Mouse (Mus musculus) megakaryocyte progenitor cell, adult 5-6 weeks (primary cell): ENCODE measurements around the gene Lmod2. TPM values are rescaled to one million over a fixed set of nuclear protein-coding genes. Genes with fewer than 3 reads are reported as not detected.

Experiments used
- ATAC-seq: replicated peaks from 2 replicates; pipeline ENCODE4 v1.8.0; 2016; ENCODE audit warnings: mild to moderate bottlenecking, moderate TSS enrichment, inconsistent platforms; ENCODE audit not compliant: poor library complexity
- total RNA-seq, 2 experiments: library from RNA; stranded (forward) in 1 of 2; stranded (reverse) in 1 of 2; fragments of 157-497, 149-512 nt in 1 of 2; fragments of 200-1000 nt in 1 of 2; gene quantifications; 2 replicates each; pipeline versions ENCODE4 v1.2.3 to v1.2.4; 2015 to 2017

Lmod2 gene
- total RNA-seq, 2 experiments from 2014 or later, result not detected

DNA sequence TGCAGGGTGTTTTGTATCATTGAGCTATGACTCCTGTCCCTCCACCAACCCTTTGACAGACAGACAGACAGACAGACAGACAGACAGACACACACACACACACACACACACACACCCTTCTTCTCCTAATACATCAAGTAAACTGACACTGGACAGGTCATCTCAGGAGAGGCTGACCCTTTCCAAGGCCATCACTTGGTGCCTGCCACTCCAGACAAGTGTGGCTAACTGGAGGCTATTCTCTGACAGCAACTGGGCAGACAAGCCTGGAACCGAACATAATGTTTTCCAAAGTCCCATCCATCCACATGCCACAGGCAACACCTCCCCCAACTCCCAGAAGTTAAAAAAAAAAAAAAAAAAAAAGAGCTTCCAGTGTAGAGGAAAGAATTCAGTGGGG is 4.1 kb downstream of the Lmod2 start:
- no peak for ATAC-seq

DNA sequence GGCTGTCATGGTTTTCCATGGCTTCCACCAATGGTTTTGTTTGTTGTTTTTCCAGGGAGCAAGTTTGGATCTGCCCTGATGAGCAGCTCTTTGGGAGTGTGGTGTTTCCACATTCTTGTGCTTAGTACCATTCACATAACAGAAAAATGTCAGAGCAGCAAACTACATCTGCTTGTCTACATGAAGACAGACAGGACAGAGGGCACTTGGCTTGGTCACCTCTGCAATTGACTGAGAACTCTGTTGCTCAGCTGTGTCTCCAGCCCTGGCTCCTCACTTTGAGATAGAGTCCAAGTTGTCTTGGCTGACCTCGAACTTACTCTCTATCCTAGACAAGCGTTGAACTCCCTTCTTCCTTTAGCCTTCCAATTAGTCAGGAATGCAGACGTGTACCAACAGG is 4.8 kb downstream of the Lmod2 start:
- no peak for ATAC-seq

DNA sequence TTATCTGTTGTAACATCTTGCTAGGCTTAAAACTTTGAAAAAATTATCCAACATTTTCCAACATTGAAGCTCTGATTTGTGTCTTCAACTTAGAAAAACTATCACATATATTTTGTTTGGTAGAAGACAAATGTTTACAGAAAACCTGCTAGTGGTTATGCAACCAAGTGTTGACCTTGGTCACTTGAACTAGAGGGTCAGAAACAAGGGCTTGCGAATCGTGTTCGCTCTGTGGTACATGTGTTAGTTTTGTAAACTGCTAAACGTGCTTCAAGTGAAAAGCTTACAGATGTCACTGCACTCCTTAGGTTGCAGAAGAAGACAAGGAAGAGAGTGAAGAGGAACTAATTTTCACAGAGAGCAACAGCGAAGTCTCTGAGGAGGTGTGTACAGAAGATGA is 5.4 kb downstream of the Lmod2 start:
- ATAC-seq, result no peak

DNA sequence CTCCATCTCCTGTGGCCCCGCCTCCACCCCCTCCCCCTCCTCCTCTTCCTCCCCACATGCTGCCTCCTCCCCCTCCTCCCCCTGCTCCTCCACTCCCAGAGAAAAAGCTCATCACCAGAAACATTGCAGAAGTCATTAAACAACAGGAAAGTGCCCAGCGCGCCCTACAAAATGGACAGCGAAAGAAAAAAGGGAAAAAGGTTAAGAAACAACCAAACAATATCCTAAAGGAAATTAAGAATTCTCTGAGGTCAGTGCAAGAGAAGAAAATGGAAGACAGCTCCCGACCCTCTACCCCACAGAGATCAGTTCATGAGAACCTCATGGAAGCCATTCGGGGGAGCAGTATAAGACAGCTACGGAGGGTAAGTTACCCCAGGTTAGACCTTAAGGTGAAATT is 6.7 kb downstream of the Lmod2 start:
- no peak for ATAC-seq

DNA sequence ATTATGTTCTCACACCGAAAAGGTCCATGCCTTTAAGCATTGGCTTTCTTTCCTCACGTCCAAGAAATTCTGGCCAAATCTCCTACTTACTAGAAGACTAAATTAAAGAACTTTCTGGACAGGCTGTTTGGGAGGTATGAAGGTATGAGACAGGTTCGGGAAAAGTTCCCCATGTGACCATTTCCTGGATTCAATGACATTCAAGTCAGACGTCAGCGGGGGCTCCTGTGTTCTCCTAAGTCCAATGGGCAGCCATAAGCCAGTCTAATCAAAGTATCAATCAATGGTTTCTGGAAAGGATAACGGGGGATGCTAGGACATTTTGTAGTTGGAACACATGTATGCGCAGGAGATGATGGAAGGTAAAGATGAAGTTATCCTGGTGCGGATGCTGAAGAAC is 8.1 kb downstream of the Lmod2 start:
- ATAC-seq, result no peak

DNA sequence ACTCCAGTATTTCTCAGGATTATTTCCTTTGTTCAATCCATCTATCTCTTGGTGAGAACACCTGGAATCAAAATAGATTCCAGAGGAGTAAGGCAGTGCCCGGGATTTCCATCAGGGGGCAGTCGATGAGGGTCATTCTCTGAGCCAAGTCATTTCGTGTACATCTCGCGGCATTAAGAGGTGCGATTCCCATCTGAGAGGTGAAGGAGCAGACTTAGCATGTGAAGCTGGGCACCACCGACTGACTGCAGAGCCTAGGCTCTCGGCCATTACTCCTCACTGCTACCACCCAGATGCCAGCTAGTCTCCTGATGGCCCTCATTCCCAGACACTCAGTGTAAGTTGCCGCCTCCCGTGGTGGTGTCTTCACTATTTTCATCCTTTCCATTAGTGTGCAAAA is 8.9 kb downstream of the Lmod2 start:
- no peak for ATAC-seq

DNA sequence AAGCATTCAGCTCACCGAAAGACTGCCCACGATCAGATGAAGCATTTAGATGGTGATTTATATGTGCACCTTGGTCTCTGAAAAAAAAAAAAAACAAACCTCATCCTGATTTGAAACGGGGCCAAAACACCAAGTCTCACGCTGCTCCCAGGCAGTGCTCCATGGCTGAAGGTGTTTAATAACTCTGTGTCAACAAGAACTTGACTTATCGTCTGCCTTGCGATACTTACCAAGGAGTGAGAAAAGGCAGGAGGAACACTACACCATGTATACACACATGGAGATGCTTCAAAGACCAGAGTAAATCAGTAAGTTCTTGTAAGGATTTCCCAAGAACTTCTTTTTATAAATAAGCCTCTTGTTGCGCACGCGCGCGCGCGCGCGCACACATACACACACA is 10.0 kb downstream of the Lmod2 start:
- no peak for ATAC-seq

DNA sequence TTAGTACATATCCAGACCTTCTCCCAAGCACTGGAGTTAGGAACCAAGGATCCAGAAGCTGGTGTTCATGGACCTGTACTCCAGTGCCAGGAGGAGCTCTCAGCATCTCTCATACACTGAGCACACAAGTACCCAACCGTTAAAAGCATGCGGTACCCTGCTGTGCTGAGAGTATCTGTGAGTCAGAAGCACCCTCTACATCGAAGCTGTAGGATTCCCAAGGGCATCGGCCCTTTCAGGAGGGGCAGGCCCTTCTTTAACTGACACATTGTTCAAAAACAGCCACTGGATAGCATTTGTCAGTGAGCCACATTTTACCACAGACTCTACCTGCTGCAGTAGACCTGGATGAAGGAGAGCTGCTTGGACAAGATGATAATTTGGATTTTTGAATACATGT is 10.6 kb downstream of the Lmod2 start:
- no peak for ATAC-seq

DNA sequence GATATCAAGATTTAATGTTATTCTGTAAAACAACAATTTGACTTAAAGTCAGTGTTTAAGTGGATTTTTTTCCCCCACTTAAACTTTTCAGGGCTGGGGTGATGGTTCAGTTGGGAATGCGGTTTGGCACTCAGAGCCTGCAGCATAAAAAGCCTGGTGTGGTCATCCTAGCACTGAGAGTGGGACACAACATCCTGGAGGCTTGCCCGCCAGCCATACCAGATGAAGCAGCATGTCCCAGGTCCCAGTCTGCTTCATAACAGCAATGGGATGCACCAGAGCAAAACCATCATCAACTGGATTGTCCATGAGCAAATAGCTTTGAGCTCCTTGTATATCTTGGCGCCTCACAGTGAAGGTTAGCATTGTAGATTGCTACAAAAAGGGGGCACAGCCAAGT is 11.1 kb downstream of the Lmod2 start:
- ATAC-seq, result no peak

DNA sequence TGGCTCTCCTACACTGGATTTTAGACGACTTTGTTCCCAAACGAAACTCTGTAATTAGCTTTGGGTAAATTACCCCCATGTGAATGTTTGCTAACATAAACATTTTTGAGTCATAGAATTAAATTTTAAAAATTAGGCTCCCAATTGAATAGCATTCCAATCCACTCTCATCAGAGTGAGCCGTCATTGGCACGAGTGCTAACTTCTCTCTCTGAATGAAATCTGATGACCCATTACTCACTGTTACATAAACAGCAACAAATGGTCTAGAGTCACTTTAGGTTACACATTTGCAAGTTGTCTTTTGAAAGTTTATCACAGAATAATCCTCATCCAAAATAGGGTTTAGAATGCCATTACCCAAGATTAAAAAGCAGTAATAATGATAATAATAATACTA is 12.0 kb downstream of the Lmod2 start:
- ATAC-seq, result no peak

DNA sequence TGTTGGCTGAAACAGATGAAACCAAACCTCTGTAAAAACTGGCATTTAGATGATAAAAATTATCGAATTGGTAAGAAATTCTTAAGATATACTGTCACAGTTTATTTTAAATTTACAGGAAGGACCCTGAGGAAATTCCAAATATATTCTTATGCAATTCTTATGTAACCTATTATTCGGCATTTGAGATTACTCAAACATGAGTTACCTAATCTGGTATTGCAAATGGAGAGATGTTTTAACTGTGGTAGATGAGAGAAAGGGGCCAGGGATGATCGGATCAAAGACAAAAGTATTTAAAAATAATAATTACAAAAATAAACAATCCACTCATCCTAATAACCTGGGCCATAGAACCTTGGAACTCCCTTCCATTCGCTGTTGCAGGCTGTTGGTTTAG is 12.8 kb downstream of the Lmod2 start:
- ATAC-seq, result peak; percentile 54; the same call in 1 of the 2 replicates

DNA sequence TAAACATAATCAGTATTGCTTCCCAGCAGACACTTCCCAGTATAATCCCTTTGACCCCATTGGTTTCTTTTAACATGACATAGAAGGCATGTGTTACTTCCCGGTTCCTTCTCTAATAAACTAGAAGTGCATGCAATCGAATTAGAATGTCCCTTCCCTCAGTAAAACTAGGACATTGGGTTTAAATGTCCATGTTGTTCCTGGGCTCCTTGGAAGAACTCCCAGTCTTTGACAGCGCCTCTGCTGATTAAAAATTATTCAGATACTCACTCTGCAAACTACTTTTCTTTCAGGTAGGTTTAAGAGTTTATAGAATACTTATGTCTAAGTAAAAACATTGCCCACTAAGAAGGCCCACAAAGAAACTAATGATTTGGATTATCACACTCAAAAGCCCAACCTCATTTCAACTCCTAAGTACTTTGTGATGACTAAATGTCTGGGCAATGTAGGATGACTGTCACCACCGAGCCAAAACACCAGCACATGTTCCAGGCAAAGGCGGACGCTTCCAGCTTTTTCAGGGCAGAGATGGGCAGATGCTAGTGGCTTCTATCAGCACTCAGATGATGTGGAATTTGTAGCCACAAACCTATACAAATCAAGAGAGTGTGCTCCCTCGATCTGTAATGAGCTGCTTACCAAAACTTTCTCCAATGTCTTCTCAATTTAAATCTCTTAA is 14.7 kb downstream of the Lmod2 start:
- ATAC-seq, result no peak

DNA sequence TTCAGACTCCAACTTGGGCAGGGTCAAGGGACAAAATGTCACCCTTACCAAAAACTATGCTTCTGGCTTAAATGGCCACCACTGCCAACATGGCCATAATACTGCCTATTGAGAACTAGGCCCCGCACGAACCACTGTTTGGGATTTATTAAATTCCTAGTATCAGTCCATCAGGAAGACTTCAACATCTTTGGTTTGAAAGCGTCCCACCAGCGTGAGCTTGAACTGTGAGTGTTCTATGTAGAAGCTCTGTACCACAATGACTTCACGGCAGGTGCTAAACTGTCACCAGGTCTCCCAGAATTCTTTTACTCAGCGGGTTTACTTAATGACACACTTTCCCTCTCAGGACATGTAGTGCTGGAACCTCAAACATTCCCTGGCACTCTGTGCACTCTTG is 15.8 kb downstream of the Lmod2 start:
- no peak for ATAC-seq

DNA sequence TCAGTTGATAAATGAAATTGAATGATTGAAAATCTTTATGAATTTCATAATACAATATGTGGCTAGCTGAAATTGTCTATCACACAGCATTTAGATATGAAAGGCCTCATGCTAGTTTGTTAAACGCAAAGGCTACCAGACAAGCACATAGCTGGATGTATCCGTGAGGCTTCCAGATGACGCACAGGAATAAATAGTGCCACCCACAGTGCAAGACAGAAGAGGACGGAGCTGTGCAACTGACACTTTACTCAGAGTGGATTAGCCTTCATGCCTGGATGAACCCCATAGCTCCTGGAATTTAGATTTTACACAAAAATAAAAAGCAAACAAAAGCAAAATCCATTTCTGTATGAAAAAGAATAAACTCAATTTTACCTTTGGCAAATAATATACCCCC is 16.4 kb downstream of the Lmod2 start:
- ATAC-seq, result no peak

DNA sequence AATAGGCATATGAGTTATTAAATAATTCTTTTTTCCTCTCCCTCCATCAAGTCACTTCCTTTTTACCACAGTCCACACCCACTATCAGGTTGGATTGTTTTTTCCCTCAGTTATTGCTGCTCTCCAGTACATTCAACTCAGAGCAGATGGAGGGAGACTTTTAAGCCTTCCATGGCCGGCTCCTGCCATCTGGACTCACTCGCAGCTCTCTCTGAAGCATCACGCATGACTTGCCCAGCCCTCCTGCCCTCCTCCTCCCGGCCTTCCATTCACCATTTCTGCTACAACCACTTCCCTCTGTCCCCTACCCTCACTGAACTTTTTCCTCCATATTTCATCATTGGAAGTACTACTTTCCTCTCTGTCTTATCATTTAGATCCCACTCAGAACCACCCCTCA is 19.2 kb downstream of the Lmod2 start:
- ATAC-seq, result no peak

DNA sequence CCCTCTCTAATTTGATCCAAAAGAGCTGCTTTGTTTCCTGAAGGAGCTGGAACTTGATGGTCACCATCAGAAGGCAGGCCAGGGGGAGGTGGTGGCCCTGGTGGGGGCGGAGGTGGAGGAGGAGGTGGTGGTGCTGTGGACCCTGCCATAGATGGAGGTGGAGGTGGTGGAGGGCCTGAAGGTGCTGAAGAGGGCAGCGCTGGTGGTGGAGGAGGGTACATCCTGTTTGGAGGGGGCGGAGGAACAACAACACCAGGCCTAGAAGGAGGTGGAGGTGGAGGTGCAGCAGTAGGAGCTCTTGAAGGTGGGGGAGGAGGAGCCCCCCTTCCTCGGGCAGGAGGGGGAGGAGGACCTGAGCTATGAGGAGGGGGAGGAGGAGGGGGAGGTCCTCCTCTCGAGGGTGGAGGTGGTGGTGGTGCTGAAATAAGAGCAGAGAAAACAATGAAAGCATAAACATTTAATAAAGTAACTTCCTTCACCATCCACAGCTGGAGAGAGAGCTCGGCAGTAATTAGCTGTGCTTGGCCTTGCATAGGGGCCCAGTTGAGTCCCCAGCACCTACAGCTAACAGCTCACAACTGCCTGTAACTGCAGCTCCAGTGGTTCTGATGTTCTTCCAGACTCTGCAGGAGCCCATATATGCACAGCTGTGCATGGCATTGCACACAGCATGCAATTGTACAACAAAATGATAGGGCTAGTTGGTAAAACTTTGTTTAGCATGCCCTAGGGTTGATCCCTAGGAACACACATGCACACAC is 21.9 kb downstream of the Lmod2 start:
- ATAC-seq, result no peak

DNA sequence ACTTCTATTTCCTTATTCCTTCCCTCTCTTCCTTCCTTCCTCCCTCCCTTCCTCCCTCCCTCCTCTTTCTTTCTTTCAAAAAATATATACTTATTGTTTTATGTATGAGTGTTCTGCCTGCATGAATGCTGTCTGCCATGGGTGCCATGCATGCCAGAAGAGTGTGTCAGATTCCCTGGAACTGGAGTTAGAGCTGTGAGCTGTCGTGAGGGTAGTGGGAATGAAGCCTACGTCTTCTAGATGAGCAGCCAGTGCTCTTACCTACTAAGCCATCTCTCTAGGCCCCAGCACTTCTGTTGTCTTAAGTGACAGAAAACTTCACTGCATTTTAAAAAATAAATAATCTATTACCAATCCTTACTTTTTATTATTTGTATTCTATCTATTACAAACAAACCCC is 23.4 kb downstream of the Lmod2 start:
- ATAC-seq, result no peak

DNA sequence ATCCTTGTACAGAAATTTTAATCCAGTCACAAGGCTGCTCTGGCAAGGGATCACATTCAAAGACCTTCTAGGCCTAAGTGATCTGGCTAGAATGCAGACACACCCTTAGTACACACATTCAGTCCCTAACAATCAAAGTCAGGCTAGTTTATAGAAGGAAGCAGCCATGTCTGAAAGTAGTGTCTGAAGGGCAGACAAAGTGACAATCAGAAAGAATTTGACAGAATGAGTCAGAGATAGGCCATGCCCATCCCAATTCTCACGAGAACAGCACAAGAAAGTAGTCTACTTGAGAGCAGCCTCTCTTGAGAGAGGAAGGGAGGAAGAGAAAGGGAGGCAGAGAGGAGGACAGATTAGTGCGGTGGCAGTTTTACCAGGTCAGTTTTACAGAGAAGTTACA is 24.5 kb downstream of the Lmod2 start:
- ATAC-seq, result no peak

DNA sequence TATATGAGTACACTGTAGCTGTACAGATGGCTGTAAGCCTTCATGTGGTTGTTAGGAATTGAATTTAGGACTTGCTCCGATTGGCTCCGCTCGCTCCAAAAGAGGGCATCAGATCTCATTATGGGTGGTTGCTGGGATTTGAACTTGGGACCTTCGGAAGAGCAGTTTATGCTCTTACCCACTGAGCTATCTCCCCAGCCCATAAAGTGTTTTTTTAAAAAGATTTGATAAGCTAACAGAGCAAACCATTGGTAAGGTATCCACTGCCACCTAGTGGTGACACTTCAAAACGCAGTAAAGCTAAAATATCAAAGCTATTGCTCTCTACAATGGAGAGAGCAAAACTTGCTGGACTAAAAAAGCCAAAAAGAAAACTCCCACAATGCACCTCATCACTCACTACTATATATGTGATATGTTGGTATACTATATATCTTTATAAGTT is 30.0 kb downstream of the Lmod2 start:
- ATAC-seq, result peak; percentile 99

DNA sequence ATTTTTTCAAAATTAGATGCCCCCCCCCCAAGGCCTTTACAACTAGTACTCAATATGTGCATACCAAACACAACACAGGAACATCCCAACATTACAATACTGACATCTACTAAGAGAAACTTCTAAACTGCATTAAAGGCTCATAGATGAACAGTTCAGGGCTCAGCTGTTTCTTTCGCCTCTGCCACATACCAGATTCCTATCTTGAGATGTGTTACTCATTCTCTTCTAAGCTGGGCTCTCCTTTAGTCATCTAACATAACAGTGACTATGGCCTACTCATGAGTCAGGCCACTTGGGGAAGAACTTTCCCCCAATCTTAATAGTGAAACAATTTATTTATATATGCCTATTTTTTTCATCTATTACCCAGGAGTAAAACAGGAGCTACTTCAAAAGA is 30.9 kb downstream of the Lmod2 start:
- ATAC-seq, result no peak

DNA sequence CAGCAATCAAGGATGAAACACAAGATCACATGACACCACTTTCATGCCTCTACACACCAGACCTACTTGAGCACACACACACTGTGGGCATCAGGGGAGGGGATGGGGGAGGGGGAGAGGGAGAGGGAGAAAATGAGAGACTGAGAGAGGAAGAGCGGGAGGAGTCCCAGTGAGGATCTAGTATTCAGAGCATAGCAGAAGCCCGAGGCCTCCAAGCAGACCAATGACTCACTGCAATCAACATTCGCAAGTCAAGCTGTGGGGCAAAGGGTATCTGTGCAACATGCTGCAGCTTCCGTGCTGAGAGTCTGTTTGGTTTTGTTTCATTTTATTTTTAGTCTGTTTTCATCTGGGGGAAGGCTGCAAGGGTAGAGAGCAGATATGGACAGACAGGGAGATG is 34.5 kb downstream of the Lmod2 start:
- no peak for ATAC-seq

DNA sequence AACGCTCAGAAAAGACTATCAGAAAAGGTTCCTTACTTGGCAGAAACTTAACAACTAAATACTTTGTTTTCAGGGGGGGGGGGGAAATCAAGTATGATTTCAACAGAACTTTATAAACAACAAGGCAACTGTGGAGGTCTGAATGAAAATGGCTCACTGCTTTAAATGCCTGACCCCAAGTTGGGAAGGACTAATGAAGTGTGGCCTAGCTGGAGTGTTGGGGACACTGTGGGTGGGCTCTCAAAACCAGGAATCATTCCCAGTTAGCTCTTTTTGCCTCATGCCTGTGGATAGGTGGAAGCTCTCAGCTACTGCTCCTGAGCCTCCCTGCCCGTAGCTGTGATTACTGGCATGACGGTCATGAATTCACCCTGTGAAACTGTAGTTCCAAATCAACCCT is 36.5 kb downstream of the Lmod2 start:
- no peak for ATAC-seq

DNA sequence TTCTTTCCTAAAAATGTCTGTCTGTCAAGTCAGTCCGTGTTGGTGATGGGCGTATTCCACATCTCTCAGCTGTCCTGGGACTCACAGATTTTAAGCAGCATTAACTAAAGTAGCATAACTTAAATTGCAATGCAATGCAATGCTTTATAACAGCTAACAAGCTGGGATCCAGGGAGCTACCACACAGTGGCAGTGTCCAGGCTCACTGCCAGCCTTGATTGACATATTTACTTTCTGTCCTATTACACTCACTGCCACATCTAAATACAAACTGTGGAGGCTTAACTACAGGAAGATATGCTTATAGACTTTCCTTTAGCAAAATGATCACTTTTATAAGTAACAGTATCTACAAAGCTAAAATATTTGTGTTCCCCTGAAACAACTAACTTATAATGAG is 38.3 kb downstream of the Lmod2 start:
- ATAC-seq, result no peak
